Mouse (Mus musculus): ENCODE measurements around the gene Edem2.

Edem2 gene

DNA sequence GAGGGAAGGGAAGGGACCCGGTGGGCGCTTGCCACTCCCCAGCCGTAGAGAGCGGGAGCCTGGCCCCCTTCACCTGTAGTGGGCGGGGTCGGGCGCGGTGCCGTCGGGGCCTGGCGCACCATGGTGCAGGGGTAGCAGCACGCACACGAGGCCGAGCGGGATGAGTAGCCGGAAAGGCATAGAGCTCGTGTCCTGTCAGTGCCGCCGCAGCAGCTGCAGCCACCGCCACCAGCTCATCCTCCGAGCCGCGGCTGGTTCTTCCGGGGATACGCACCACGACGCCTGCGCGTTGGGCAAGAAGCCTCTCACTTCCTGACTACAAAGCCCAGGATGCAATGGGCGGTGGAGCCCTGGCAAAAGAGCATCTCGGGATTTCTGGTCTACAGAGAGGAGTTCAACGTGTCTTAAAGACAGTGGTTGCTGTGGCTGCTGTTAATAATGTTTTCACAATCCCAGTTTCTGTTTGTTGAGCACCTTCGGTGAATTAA, at the start of gene Edem2:
Gene Edem2, minus strand, starts transcription at position 318 of the 488 bp plus-strand sequence.
- DNase-seq (ENCODE audit: low spot score) = peak; percentile 81

DNA sequence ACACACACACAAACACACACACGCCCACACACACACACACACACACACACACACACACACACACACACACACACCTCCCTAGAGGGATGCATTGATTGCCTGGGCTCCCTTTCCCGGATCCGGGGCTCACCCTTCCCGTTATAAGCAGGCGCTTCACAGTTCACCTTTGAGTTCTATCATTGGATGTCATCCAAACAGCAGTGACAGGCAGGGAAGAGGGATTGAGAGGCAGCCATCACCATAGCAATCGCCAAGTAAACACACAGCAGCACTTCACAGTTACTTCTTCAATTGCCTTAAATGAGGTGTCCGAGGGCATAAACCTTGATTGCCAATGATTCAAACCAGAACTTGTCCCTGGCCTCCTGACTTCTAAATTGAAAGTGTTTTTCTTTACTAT, 49.8 kb upstream of the Edem2 start:
- no peak for DNase-seq (ENCODE audit: low spot score)

DNA sequence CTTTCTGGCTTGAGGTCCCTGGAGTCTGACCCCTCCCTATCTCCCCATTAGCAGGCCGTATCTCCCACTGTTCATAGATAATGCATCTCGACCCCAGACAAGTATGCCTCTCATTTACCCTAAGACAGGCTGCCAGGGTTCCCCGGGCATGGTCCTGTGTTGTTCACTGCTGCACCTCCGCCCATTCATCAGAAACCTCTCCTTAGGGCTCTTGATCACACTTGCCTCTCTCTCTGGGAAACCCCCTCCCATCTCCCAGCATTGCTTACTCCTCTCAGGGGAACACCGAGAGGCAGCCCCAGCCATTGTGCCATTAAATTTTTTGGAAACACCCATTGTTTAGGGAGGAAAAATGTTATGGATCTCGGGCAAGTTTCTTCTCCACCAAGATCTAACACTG, 48.7 kb upstream of the Edem2 start:
- DNase-seq (ENCODE audit: low spot score) = no peak

DNA sequence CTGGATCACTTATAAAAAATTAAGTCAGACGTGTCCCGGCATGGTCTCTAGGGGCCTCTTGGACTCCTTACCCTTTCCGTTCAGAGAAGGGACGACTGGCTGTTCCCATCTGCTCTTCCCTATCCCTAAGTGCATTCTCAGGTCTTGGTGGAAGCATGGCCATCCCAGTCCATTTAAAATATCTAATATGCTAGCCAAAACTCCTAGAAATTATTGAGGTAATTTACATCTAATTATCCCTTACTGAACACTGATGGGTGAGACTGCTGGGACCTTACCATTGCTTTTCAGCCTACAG, 48.4 kb upstream of the Edem2 start:
- DNase-seq (ENCODE audit: low spot score) = no peak

DNA sequence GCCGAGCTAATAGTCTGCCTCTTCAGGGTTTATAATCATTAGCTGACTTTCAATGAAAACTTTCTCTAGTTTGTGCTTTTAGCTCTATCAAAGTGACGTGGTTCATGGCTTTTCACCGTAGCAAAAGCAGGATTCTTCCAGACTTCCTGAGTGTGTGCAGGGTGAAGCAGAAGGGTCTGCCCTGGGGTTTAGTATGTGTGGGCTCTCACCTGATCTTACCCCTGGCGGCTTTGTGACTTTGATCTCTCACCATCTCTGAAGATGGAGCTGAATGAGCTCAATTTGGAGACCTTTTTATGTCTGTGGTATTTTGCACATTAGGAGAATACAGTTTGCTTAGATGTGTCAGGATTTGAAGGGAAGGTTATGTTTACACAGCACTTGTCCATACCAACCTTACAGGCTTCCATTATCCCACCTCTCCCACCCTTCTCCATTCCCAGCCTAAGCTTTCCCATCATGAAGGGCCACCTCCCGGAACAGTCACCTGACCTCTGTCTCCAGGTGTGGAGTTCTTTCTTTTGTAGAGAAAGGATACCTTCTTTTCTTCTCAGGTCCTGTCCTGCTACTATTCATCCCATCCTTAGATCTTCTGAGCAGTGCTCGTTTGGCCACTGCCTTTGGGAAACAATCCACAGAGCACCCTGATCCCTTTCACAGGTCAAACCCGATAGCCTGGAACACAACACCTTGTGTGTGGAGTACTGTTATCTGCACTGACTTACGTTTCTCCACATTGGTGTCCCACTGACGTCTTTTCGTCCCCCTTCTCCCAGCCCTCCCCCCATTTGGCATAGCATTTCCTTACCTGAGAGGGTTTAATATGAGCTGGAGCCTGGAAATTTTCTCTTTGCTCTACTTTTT, 47.8 kb upstream of the Edem2 start:
- DNase-seq (ENCODE audit: low spot score) = no peak

DNA sequence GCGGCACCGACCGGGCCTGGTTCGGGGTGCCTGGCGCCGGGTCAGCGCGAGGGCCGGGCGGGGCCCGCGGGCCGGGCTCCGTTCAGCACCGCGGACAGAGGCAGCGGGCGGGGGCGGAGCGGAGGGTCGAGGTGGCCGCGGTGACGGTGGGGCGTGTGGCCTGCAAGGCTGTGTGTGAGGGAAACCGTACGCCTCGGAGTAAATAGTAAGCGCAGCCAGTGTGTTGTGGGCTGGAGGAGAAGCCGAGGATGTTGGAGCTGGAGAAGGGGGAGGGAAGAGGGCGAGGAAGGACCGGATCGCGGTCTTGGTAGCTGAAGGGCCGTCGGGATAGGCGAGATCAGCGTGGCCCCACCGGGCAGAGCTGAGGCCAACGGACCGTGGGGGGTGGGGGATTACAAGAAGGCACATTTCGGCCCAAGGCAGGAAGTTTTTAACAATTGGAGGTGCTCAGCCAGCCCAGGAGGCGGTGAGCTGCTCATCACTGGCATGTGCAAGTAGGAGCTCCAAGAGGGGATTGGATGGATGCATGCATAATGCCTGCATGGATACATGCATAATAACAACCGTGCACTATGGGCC, 46.5 kb upstream of the Edem2 start:
- no peak for DNase-seq (ENCODE audit: low spot score)

DNA sequence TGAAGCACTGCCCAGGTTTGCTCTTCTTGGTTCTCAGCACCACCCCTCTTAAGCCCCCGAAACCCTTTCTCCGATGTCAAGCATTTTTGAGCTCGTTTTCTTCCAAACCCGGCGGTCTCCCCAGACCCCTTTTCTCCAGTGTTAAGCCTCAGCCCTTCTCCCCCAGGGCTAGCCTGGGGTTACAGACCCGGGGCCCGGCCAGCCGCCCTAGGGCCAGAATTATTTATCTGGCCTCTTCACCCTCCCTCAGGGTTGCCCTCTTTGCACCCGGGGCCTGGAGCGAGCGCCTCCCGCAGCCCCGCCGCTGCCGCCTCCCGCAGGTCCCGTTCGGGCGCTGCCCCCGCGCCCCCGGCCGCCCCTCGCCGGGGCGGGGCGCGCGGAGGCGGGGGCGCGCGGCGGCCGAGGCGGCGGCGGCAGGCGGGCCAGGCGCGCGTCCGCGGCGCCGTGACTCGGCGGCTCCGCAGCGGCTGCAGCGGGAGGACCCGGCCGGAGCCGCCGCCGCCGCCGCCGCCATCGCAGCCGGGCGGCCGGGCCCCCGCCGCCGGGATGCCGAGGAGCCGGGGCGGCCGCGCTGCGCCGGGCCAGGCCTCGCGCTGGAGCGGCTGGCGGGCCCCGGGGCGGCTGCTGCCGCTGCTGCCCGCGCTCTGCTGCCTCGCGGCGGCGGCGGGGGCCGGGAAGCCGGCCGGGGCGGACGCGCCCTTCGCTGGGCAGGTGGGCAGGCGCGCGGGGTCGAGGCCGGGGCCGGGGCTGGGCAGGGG, 45.8 kb upstream of the Edem2 start, which contains the start of gene Mmp24:
Gene Mmp24, plus strand, starts transcription at position 416 of the 758 bp plus-strand sequence.
- DNase-seq (ENCODE audit: low spot score) = no peak

DNA sequence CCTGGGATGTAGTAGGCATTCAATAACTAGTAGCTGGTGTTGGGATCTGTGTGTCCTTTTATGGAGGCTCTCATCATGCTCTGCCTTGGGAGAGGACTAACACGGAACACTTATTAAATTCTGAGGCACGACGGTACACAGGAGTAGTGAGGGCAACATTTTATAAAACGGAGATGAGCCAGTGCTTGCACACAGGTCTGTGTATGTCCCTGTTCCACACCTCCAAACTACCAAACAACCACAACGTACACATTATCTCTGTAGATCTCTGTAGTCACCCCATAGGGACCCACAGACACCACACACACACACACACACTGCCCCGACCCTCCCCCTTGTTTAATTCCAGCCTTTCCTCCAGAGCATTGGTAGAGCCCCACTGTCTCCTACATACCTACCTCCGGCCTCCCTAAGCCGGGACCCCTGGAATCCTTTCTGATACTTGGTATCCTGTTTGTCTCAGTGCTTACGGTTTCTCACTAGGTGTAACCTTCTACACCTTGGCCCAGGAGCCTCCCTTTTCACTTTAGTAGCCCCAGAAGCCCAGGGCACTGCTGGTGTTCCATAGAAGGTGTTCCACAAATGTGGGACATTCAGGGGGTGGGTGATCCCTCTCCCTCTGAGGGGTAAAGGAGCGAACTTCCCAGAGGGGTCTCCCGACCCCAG, 45.1 kb upstream of the Edem2 start:
- DNase-seq (ENCODE audit: low spot score) = no peak

DNA sequence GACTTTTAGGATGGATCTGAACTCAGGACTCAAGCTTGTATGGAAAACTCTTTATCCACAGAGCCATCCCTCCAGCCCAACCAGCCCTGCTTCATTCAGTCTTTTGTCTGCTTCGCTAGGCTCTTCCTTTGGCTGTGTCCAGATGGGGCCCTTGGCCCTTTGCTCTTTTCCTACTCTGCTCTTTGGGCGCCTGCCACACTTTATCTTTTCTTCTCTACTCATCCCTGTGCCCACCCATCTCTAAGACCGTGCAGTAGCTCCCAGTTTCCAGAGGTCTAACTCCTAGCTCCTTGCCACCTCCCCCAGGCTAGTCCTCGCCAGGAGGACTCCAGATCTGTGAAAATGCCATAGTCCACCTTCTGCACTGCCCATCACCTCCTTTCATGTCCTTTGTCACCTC, 44.4 kb upstream of the Edem2 start:
- no peak for DNase-seq (ENCODE audit: low spot score)

DNA sequence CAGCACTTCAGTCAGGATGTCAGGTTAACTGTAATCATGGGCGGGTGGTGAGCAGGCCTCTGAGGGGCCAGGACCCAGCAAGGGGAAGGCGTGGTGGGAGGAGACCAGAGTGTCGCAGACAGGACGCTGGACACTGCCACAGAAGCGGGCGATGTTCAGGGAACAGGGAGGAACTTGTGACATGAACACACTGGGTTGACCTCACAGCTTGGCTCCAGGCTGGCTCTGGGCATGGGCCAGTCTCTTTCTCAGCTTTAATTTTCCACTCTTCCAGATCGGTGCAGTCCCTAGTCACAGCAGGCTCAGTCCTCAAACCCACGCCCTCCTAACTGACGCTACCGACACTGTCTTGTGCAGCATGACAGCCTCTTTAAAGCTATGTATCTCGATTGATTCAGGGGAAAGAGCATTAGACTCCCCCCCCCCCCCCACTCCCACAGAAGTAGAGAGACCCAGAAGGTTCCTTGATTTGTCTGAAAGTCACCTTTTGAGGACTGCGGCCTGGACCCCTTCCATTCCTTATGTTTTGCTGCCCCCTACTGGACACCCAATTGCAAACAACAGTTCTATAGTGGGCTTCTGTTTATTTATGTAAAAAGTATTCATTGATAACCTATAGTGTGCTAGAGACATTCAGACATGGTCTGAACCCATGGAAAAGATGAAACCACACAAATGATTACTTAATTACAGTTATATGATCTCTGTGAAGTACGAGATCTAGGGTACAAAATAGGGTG, 35.6 kb upstream of the Edem2 start:
- peak; percentile 19 for DNase-seq (ENCODE audit: low spot score)

DNA sequence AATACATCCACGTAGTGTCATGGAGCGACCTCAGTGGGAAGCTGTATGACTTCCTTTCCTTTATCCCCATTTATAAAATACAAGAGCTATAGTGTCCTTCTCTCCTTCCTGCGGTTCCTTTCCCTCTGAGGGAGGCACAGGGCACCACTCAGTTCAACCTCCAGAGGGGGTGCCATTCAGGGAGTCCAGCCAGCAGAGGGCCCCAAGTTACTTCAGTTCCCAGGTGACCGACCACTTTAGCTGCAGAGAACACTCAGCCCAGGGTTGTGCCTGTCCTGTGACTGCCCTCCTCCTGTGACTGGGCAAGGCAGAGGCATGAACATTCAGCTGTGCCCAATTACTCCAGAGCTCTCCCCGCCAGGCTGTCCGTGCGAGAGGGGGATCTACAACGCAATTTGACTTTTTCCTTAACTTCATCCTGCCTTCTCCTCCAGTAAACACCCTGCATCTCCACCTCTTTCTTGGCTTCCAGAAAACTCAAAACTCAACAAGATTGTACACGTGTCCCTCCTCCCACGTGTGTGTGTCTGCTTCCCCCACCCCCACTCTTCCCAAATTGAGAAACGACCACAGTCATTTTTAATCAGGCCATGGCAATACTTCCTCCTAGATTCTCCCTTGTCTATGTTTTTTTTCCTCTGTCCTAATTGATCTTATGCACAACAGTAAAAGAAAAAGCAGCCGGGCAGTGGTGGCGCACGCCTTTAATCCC, 27.7 kb upstream of the Edem2 start:
- DNase-seq (ENCODE audit: low spot score) = no peak

DNA sequence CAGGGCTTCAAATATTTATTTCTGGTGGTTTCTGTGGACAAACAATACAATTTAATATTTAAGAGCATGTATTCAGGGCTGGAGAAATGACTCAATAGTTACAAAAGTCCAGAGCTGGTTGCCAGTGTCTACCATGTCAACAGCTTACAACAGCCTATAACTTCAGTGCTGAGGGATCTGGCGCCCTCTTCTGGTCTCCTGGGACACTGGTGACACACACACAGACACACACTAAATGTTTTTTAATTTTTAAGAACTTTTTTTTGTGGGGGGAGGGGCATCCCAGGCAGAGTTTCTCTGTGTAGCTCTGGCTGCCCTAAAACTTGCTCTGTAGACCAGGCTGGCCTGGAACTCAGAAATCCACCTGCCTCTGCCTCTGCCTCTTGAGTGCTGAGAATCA, 26.5 kb upstream of the Edem2 start:
- no peak for DNase-seq (ENCODE audit: low spot score)

DNA sequence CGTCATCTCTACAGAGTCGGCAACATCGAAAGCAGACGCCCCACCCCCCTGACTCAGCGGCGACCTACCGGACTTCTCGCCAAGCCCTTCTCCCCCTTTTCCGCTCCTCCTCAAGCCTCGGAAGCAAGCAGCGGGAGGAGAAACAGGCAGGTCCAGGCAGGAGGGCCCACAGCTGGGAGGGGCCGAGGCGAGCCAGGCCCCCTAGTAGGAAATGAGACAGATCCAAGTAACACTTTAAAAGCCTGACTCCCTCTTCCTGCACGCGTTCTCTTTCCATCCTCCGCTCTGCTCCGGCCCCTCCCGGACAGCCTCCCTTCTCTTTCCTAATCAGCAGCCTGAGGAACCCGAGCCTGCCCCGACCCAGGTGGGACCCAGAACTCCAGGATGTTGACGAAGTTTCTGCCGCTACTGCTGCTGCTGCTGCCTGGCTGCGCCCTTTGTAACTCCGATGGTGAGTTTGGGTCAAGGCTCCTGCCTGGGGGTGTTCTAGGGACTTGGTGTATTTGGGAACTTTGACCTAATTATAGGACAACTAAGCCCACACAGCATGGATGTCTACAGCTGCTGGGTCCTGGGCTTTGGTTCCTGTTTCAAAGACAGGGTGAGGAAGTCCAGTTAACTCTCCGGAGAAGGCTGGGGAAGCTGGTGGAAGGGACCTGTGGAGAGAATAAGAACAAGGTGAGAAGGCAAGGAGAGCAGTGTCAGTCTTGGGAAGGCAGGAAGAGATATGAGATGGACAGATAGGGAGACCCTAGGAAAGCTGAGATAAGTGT, 21.9 kb upstream of the Edem2 start, which contains the start of gene Procr:
Gene Procr, plus strand, starts transcription at position 104 of the 773 bp plus-strand sequence.
- DNase-seq (ENCODE audit: low spot score) = no peak

DNA sequence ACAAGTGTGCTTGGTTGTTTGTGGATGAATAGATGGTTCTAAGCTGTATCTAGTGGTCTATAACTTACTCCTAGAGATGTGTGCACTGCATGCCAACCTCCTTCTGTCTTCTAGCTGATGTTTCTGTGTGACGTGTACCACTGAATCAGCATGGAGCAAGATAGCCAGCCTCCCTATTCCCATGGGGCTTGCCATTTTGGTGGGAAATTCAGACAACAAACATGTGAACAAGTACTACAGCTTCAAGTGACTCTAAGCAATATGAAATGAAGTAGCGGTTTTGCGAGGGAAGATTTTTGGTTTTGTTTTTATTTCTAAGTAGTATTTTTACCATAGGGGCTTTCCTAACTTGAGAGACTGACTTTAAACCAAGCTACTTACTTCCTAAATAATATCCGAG, 20.1 kb upstream of the Edem2 start:
- DNase-seq (ENCODE audit: low spot score) = no peak

DNA sequence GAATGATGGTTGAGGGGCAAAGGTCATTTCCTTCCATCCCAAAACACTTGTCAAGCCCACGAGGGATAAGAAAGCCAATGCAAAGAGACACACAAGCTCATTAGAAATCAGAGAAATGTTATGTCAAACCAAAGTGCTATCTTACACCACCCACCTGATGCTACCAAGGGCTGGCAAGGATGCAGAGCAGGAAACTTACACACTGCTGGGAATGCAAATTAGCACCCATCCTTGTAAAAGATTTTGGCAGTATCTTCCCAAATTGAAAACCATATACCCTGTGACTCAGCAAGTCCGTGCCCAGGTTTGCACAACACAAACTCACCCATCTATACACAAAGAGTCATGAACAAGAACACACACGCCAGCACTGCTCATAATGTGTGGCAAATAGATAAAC, 16.2 kb upstream of the Edem2 start:
- no peak for DNase-seq (ENCODE audit: low spot score)

DNA sequence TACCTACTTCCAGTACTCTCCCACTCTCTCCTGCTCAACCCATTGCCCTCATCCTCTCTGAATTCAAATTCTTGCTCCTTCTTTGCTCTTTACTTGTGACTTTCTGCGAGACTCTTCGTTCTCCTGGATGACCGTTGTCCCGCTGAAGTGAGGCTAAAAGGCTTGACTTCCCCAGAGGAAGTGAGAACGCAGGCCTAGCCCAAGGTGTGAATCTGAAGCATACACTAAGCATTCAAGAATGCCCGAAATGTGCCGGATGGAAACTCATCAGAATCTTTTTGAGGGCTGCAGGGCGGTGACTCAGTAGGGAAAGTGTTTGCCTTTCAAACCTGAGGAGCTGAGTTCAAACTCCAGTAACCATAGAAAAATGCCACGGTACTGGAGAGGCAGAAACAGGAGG, 14.1 kb upstream of the Edem2 start:
- no peak for DNase-seq (ENCODE audit: low spot score)

DNA sequence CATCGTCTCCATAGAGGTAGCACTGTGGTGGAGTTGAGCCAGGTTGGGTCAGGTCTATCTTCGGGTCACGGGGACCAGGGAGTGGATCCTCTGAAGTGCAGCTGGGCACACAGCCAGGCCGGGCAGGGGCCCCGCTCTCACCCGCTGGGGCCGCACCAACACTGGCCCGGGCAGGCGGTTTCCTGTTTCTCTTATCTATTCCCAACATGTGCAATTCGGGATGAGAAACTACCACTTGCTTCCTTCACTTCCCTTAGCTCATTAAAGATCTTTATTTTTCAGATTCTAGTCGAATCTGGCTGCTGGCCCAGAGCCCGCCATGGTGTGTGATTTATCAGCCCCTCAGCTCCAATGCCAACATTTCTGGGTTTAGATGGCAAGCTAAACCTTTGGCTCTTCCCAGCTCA, 13.7 kb upstream of the Edem2 start:
- no peak for DNase-seq (ENCODE audit: low spot score)

DNA sequence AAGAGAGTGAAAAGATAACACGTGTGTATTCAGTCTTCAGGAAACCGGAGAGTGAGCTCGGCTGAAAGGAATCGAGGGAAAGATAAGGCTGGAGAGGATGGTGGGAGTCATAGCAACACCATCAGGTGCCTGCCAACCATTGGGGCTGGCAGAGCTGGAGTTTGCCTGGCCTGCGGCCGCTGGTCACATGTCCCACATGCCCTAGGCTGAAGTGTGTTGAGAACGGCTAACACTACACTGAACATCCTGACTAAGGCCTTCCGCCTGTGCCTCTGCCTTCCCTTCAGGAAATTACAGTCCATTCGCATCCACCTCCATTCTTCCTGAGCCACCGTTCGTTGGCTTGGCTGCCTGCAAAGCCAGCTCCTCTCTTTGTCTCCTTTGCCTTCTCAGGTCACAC, 12.9 kb upstream of the Edem2 start:
- no peak for DNase-seq (ENCODE audit: low spot score)

DNA sequence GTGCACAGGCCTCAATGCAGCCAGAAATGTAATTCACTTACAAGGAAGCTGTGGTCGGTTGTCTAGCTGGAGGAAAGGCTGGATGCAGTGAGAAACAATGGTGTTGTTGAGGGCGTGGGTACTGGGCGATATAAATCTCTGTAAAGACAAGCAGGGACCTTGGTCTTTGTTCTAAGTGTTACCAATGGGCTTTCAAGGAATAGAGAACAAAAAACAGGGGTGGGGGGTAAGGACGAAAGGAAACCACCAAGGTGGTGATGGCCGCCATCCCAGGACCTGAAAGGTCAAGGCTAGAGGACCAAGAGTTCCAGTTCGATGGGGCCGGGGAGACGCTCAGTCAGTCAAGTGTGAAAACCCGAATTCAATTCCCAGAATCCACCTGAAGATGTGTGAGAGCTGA, 8.5 kb upstream of the Edem2 start:
- no peak for DNase-seq (ENCODE audit: low spot score)

DNA sequence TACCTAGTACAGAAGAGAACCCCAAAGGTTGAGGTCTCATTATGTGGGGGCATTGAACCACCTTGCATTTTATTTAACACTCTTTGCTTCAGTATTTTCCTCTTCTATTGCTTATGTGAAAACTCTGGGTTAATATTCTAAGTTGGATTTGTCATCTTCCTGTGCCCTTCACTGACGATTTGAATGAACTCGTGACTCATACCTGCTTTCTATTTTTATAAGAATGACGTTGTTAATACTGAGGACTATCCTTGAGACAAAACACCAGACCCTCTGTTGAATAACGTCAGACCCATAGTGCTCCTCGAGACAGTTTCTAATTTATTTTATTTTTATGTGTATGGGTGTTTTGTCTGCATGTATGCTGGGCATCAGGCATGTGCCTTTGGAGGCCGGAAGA, 7.7 kb upstream of the Edem2 start:
- DNase-seq (ENCODE audit: low spot score) = no peak
